Mouse (Mus musculus) liver, postnatal 0 days (tissue): ENCODE data around the gene Miga1. TPM values are rescaled to one million over a fixed set of nuclear protein-coding genes. Genes with fewer than 3 reads are reported as not detected.

Experiments used
- ATAC-seq: fragments of 200-750 bp; cut with Nextera tagmentation; 2 replicates; pipeline ENCODE4 v1.8.0; 2017; ENCODE audit warnings: mild to moderate bottlenecking, moderate library complexity
- DNase-seq: peaks from one replicate; pipeline ENCODE4 v3.0.0-alpha.2; 2016
- H3K27ac ChIP-seq: fragments of 300-500 bp; sonication (generic); 2 replicates; pipeline ENCODE4 v1.5.1; 2014; ENCODE audit warnings: antibody characterized with exemption, moderate library complexity, mild to moderate bottlenecking, low read depth
- H3K27me3 ChIP-seq: fragments of 300-500 bp; sonication (generic); 2 replicates; pipeline ENCODE4 v1.6.1; 2014; ENCODE audit warnings: low read length, control low read depth, mixed read lengths; ENCODE audit not compliant: insufficient read depth
- H3K36me3 ChIP-seq: fragments of 300-500 bp; sonication (generic); replicated peaks from 2 replicates; pipeline ENCODE4 v1.6.1; 2014; ENCODE audit warnings: mild to moderate bottlenecking, control low read depth, low read length, moderate library complexity, mixed read lengths; ENCODE audit not compliant: insufficient read depth
- H3K4me1 ChIP-seq: fragments of 300-500 bp; sonication (generic); 2 replicates; pipeline ENCODE4 v1.6.1; 2014; ENCODE audit warnings: antibody characterized with exemption, mild to moderate bottlenecking, control low read depth; ENCODE audit not compliant: insufficient read depth
- H3K4me2 ChIP-seq: fragments of 300-500 bp; sonication (generic); 2 replicates; pipeline ENCODE4 v1.6.1; 2014; ENCODE audit warnings: low read depth, mild to moderate bottlenecking, low read length, moderate library complexity, mixed read lengths
- H3K4me3 ChIP-seq: fragments of 300-500 bp; sonication (generic); 2 replicates; pipeline ENCODE4 v1.5.1; 2014; ENCODE audit warnings: low read depth, low read length
- H3K9ac ChIP-seq: fragments of 300-500 bp; sonication (generic); replicated peaks from 2 replicates; pipeline ENCODE4 v1.6.1; 2014; ENCODE audit warnings: mild to moderate bottlenecking, moderate library complexity
- H3K9me3 ChIP-seq: fragments of 300-500 bp; sonication (generic); 2 replicates; pipeline ENCODE4 v1.6.1; 2016; ENCODE audit warnings: mild to moderate bottlenecking, control low read depth, low read length, mixed read lengths
- CTCF ChIP-seq: sonication (generic); IDR thresholded peaks from 2 replicates; pipeline ENCODE4 v1.5.1; 2016; ENCODE audit warnings: antibody characterized with exemption, low read depth
- EP300 ChIP-seq: IDR thresholded peaks from 2 replicates; pipeline ENCODE4 v1.6.1; 2016; ENCODE audit warnings: antibody characterized with exemption, low read depth, mild to moderate bottlenecking
- WGBS: fragments of 180-500 bp; shearing (Covaris S2); extraction: QIAGEN DNeasy Blood & Tissue Kit; methylation state at CpG from one replicate; pipeline ENCODE4 v1.1.7; 2014; ENCODE audit not compliant: insufficient replicate concordance; 5-methylcytosine and 5-hydroxymethylcytosine counted together
- polyA plus RNA-seq: library from polyadenylated mRNA; unstranded; fragments of >200 nt; fragmentation: Nextera tagmentation; extraction: Ambion mirVana; gene quantifications from 2 replicates; pipeline ENCODE4 v1.2.1, GENCODE M21; 2015

The Miga1 gene
- polyA plus RNA-seq, 1 experiment from 2014 or later: 3.2 TPM

DNA sequence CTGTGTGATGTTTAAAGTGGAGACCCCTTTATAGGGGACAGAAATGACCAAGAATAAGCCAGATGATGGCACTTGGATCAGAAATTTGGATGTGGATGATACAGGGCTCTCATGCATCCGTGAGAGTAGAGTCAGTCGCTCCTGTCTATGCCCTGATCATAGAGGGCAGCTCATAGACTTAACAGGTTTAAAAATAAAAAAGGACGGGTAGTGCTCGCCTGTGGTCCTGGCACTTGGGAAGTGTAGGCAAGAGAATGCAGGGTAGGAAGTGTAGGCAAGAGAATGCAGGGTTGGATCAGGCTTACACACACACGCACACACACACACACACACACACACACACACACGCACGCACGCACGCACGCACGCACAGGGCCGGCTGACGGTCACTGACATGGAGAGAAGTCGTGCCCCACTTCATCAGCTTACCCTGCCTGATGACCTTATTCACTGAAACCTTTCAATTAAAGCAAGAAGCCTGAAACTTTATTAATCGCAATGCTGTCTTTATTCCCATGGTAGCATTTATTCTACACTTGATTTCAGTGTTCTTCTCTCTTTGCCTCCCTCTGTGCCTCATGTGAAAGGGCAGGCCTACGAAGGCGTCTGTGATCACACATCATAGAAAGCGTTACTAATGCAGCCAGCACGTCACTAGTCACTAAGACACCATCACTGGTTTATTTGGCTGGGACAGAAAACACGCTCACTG, 67.1 kb downstream of the Miga1 start:
- Histone ChIP-seq H3K4me2 (no peak overlapping the region), H3K4me1 (no peaks in the 10 kb centered on the region), H3K9ac (no peak overlapping the region), H3K27ac (no peak overlapping the region), H3K9me3 (no peaks in the 10 kb centered on the region), H3K4me3 (no peak overlapping the region), H3K27me3 (0 out of 2 replicates have a peak, but pooled peaks cover 3% of the 10 kb centered on the region), H3K36me3 (peaks cover 5% of the 10 kb centered on the region; the same call in 1 of the 2 replicates)
- no peak for DNase-seq
- TF ChIP-seq CTCF (no peak), EP300 (no peak)
- no peak for ATAC-seq
- 84% methylated on average over 20 of the region's 20 CpGs for WGBS

DNA sequence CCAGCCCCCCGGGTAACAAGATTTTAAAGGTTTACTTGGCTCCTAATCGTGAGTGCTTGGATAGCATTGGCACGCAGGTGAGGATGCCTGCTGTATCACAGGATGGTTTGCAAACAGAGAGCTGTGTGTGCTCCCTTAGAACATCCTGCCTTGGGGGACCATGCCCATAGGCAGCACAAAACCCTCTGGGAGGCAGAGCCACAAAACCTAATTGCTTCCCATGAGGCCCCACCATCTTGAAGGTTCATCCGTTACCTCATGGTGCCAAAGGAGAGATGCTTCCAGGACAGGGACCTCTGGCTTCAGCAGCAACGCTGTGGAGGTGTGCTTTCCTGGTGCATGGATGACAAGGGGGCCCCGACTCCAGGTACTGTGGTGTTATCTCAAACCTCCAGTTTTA, 68.3 kb downstream of the Miga1 start:
- Histone ChIP-seq H3K36me3 (peaks cover 2% of the 10 kb centered on the region; the same call in 1 of the 2 replicates), H3K4me1 (no peaks in the 10 kb centered on the region), H3K27me3 (0 out of 2 replicates have a peak, but pooled peaks cover 8% of the 10 kb centered on the region), H3K27ac (no peak overlapping the region), H3K4me3 (no peak overlapping the region), H3K9me3 (no peaks in the 10 kb centered on the region), H3K9ac (no peak overlapping the region), H3K4me2 (no peak overlapping the region)
- ATAC-seq (no peak), DNase-seq (no peak)
- TF ChIP-seq CTCF: no peak
- 70% methylated on average over 6 of the region's 6 CpGs for WGBS

- 88% methylated on average over 10 of the region's 10 CpGs for WGBS
- no peak for DNase-seq
- H3K4me3 ChIP-seq: no peak overlapping the region
- no peak for ATAC-seq
- TF ChIP-seq EP300 (no peak), CTCF (no peak)
- peaks cover 2% of the 10 kb centered on the region; the same call in 1 of the 2 replicates for H3K36me3 ChIP-seq
- no peak overlapping the region for H3K4me2 ChIP-seq
- H3K4me1 ChIP-seq: no peaks in the 10 kb centered on the region; the same call in 1 of the 2 replicates
- no peak overlapping the region for H3K27ac ChIP-seq
- peaks cover 14% of the 10 kb centered on the region for H3K27me3 ChIP-seq
- H3K9me3 ChIP-seq: no peaks in the 10 kb centered on the region
- H3K9ac ChIP-seq: no peak overlapping the region
Measured at GRCm38 (mm10) chr3:152271071-152271710, 69.0 kb downstream of the Miga1 start.

GRCm38 (mm10) chr3:152268099-152268498, 72.1 kb downstream of the Miga1 start:
- Histone ChIP-seq H3K4me3 (no peak overlapping the region), H3K27me3 (peaks cover 33% of the 10 kb centered on the region), H3K9me3 (no peaks in the 10 kb centered on the region), H3K4me1 (peaks cover 7% of the 10 kb centered on the region), H3K4me2 (no peak overlapping the region), H3K27ac (no peak overlapping the region), H3K9ac (no peak overlapping the region), H3K36me3 (no peaks in the 10 kb centered on the region)
- TF ChIP-seq CTCF: no peak
- DNase-seq (no peak), ATAC-seq (no peak)
- 87% methylated on average over 14 of the region's 14 CpGs for WGBS

GRCm38 (mm10) chr3:152266036-152266421, 74.2 kb downstream of the Miga1 start, which contains the start of gene Nexn:
Gene Nexn, minus strand, starts transcription at chr3:152266350.
- H3K4me2 ChIP-seq: peak within 1 kb of the TSS; percentile 81
- H3K4me3 ChIP-seq: peak within 1 kb of the TSS; percentile 54
- TF ChIP-seq CTCF: no peak
- no peak for TF ChIP-seq EP300
- ATAC-seq (peak; percentile 12; the same call in 1 of the 2 replicates), DNase-seq (no peak)
- H3K27me3 ChIP-seq: peaks cover 33% of the 10 kb centered on the region
- H3K9ac ChIP-seq: peak within 1 kb of the TSS; percentile 67
- peaks cover 7% of the 10 kb centered on the region for H3K4me1 ChIP-seq
- 10% methylated on average over 13 of the region's 13 CpGs for WGBS
- no peaks in the 10 kb centered on the region for H3K36me3 ChIP-seq
- no peaks in the 10 kb centered on the region for H3K9me3 ChIP-seq
- H3K27ac ChIP-seq: peak within 1 kb of the TSS; percentile 34; the same call in 1 of the 2 replicates

GRCm38 (mm10) chr3:152265351-152266035, 74.7 kb downstream of the Miga1 start:
- H3K36me3 ChIP-seq: no peaks in the 10 kb centered on the region
- WGBS: 2% methylated on average over 59 of the region's 63 CpGs
- H3K4me1 ChIP-seq: peaks cover 7% of the 10 kb centered on the region
- H3K4me2 ChIP-seq: peak overlapping the region; percentile 81
- peak; percentile 55 for DNase-seq
- no peaks in the 10 kb centered on the region for H3K9me3 ChIP-seq
- H3K9ac ChIP-seq: peak overlapping the region; percentile 67
- peak overlapping the region; percentile 54 for H3K4me3 ChIP-seq
- peaks cover 33% of the 10 kb centered on the region for H3K27me3 ChIP-seq
- peak; percentile 68 for ATAC-seq
- no peak for TF ChIP-seq EP300
- no peak for TF ChIP-seq CTCF
- H3K27ac ChIP-seq: peak overlapping the region; percentile 34; the same call in 1 of the 2 replicates
